Mouse (Mus musculus) embryonic stem cell, embryonic (primary cell): ENCODE measurements at regions not wholly inside any gene's neighbourhood (a gene's known extent, or its start where the extent isn't known, plus 50 kb on each side); places are given as distances from the start of the nearest gene placed in this dataset.

Experiments used
- CTCF ChIA-PET, 4 experiments: fragments of 300-600 bp in 2 of 4; fragments of 350-600 bp in 2 of 4; sonication (Branson Sonifier 250); formaldehyde crosslinking; loops; one replicate each; lab custom pipeline; 2022; ENCODE audit warnings: inconsistent platforms in 2 of 4; lab: Charles Lee
- POLR2A ChIA-PET, 4 experiments: fragments of 300-600 bp in 2 of 4; fragments of 350-600 bp in 2 of 4; sonication (Branson Sonifier 250); formaldehyde crosslinking; loops; one replicate each; lab custom pipeline; 2022; ENCODE audit warnings: antibody characterized with exemption in 4 of 4, inconsistent platforms in 1 of 4; lab: Charles Lee

DNA sequence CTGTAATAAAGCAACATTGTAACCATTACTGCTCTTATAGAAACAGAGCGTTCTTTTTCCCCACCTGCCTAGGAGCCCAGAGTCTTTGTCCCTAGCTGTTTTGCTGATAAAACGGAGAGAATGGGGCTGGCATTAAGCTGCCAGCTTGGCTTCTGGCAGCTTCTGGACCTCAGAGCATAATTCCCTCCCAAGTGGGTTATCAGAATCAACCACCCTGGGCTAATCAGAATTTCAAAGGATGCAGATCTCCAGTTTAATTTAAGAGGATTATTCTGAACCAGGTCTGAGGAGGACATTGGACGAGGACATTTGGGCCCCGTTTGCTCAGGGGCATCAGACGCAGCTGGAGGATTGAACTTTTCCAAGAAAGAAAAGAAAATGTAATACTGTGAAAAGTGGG, 129.2 kb downstream of the Cand1 start:
- ChIA-PET CTCF (interaction anchor here in 1 of 4 experiments (0.7 kb wide), 1 partner anchor 765 kb away, joined by 4 read pairs; no protein-coding TSS in a partner anchor), POLR2A (interaction anchor here in 3 of 4 experiments (0.9 to 1.4 kb wide), 5 partner anchors 10 to 131 kb away, joined by 3 to 4 read pairs (median 3); no protein-coding TSS in a partner anchor)

DNA sequence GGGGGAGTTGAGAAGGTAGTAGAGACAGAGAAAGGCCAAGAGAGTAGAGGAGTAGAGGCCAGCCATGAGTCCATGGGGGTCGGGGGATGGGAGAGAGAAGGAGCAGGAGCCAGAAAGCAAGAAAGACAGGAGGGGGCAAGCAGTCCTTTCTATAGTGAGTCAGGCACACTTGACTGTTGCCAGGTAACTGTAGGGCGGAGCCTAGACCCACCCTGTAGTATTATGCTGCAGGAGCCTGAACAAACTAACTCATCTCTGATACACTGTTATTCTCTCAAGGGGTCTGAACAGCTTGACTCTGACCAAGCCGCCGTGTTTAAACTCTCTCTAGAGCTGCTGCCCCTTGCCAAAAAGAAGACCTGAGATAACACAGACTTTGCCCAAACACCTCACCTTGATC, 130.6 kb downstream of the Cand1 start:
- ChIA-PET CTCF (no interaction called here), POLR2A (interaction anchor here in 2 of 4 experiments (1.3 to 1.4 kb wide), 2 partner anchors 8 to 23 kb away, joined by 3 to 4 read pairs; no protein-coding TSS in a partner anchor)

DNA sequence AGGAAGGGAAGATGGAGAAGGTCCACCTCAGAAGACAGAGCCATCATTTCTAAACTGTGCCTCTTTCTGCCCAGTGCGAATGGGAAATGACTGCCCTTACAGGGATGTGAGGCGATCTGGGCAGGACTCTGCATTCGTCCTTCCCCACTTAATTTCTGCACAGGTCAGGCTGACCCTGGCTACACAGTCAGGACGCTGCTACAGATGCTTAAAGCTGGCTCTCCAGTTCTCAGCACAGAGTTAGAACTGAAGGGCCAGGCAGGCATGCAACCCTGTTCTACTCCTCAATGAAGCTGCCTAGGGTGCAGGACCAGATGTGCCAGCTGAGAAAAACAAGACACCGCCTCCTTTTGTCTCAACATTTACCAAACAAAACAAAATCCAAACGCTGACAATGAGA, 132.1 kb downstream of the Cand1 start:
- ChIA-PET POLR2A (interaction anchor here in 2 of 4 experiments (0.7 to 1.4 kb wide), 4 partner anchors 9 to 27 kb away, joined by 3 to 4 read pairs (median 4); no protein-coding TSS in a partner anchor), CTCF (interaction anchor here in 3 of 4 experiments (0.7 to 0.9 kb wide), 3 partner anchors 27 to 270 kb away, joined by 3 to 4 read pairs (median 3); no protein-coding TSS in a partner anchor)

DNA sequence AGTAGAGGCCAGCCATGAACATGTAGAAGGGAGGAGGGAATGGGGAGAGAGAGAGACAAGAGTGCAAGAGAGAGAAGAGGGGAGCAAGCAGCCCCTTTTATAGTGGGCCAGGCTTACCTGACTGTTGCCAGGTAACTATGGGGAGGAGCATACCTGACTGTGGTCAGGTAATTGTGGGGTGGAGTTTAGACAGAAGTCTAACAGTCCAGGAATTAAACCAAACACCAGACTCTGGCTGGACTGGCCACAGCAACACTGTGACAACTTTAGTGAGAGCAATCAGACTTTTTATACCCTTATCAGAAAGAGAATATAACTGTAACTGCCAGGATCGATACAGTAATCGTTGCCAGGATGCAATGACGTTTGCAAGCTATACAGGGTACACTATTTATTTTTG, 133.8 kb downstream of the Cand1 start:
- ChIA-PET CTCF (no interaction called here), POLR2A (no interaction called here)

DNA sequence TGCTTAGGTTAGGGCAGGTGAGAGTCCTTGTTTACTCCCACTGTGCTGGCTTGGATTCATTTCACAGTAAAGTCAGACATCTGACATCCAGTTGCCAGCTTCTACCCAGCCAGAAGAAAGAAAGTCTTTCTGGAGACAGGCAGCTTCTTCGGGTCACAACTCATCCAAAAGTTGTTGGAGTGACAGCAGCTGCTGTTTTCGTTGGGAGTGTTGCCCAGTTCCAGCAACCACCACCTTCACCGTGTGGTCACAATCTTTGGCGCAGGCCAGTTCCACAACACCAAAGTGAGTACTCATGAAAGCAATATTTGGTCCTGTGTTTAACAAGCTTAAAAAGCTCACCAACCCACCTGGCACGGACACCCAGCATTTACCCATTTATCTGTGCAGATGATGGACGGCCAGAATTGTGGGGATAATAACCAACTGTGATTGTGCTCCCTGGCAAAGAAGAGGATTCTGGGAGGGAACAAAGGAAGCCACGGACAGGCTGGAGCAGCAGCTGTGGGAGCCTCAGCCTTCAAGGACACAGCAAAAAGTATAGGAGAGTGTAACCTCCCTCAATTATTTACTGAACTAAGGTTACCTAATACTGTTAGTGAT, 134.5 kb downstream of the Cand1 start:
- CTCF ChIA-PET = interaction anchor here in 1 of 4 experiments (0.6 kb wide), 1 partner anchor 1618 kb away, joined by 3 read pairs; no protein-coding TSS in a partner anchor
- POLR2A ChIA-PET = interaction anchor here in 1 of 4 experiments (0.6 kb wide), 1 partner anchor 11 kb away, joined by 3 read pairs; no protein-coding TSS in a partner anchor

DNA sequence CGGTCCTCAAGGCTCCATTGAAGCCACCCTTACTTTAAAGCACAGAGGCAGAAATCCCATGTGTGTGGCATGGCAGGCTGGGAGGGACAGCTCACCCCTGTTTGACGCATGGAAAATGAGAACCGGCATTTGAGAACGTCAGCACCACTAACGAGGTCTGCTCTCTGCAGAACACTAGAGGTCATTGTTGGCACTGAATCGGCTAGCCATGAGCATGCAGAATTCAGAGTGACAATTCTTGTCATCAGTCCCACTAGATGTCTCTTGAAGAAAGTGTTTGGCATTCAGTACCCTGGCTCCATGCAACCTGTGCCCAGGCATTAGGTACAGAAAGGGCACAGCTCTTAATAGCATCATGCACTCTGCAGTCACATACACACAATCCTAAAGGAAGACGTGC, 139.3 kb downstream of the Cand1 start:
- CTCF ChIA-PET = interaction anchor here in 1 of 4 experiments (1.3 kb wide), 1 partner anchor 20 kb away, joined by 4 read pairs; no protein-coding TSS in a partner anchor
- POLR2A ChIA-PET = interaction anchor here in 2 of 4 experiments (0.9 to 1.4 kb wide), 2 partner anchors 9 to 20 kb away, joined by 3 to 4 read pairs; no protein-coding TSS in a partner anchor

DNA sequence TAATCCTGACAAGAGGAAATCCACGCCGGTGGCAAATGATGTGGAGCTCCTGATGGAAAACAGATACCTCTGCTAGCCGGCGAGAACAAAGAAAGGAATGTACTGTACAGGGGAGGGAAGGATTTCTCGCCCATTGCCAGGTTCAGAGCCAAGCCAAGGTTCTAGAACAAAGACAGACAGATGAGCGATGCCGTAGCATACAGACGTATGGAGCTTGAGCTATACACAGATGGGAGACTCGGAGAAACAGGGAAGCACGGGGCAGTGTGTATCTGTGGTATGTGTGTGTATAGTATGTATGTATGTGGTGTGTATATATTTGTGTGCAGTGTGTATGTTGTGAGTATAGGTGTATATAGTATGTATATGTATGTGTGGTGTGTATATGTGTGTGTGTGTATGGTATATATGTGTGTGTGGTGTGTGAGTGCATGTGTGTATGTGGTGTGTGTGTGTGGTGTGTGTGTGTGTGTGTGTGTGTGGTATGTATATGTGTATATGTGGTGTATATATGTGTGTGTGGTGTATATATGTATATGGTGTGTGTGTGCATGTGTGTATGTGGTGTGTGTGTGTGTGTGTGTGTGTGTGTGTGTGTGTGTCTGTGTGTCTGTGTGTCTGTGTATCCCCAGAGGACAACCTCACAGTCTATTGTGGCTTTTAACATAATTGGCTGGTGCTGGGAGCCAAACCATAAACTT, 140.6 kb downstream of the Cand1 start:
- POLR2A ChIA-PET = no interaction called here
- CTCF ChIA-PET = no interaction called here

DNA sequence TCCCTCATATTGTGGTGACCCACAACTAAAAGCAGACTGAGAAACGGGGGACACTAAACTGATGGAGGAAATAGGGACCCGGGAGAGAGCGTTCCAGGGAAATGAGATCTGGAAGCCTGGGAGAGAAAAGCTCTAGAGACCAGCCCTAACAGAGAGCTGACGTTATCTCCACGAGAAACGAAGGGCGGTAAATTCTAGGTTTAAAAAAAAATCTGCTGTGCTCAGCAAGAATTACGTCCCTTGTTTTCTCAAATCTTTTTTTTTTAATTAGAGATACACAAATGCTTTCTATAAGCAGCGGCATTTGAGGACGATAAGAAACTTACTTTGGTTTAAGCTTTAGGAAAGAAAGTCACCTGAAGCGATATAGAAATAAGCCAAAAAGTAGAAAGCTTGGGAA, 145.7 kb downstream of the Cand1 start:
- CTCF ChIA-PET = no interaction called here
- POLR2A ChIA-PET = interaction anchor here in 1 of 4 experiments (1.0 to 1.3 kb wide), 2 partner anchors 13 to 1301 kb away, joined by 3 to 4 read pairs; no protein-coding TSS in a partner anchor

DNA sequence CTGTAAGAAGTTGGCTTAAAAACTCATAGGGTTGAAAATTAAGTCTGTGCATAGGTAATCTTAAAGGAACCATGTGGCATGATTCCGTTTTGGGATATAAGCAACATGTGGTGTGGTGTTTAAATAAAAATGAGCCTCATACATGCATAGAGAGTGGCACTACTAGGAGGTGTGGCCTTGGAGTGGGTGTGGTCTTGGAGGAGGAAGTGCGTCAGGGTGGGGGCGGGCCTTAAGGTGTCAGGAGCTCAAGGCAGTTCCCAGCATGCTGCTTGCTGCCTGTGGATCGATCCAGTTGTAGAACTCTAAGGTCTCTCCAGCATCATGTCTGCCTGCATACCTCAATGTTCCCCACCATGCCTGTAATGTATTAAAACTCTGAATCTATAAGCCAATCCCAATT, 152.0 kb downstream of the Cand1 start:
- CTCF ChIA-PET = no interaction called here
- POLR2A ChIA-PET = interaction anchor here in 2 of 4 experiments (0.6 to 1.1 kb wide), 3 partner anchors 59 to 1571 kb away, joined by 3 to 4 read pairs (median 3); no protein-coding TSS in a partner anchor

DNA sequence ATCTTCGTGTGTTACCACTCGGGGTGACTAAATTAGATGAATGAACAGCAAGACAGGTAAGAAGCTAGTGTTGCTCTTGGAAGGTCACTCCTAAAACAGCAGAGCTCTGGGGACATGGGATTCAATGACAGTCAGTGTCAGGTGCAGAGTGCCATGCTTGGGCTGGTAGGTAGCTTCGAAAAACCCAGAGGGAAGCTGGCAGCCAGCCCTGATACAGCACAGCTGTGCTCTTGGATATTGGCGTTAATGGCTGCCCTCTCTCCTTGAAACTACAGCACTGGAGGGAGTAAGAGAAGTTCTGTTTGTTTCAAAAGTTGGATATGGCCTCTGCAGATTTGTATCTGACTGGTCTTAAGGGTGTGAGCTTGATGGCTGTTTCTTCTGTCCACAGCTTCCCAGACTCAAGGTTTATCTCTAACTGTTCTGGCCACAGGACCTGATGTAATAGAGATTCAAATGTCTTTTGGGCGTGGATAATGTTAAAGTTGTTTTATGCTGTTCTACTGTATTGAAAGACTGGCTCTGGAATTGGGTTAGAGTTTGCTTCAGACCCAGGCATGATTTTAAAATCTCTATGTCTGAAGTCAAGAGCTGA, 152.7 kb downstream of the Cand1 start:
- POLR2A ChIA-PET = interaction anchor here in 1 of 4 experiments (1.0 to 1.1 kb wide), 2 partner anchors 60 to 157 kb away, joined by 3 read pairs; no protein-coding TSS in a partner anchor

DNA sequence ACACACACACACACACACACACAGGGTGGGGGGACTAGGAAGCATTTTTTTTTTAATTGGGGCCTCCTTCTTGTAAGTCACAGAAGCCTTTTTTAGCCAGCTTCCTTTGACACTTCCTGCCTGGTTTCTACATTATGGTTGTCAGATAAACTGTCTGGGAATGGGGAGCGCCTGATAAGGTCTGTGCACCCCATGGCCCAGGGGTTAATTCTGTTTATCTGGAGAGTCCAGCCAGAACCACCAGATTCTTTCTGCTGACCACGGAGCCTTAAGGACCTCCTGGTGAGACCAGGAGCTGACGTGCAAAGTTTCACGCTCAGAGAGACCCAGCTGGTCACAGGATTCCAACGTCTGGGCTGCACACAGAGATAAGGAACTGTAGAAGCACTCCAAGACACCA, 153.4 kb downstream of the Cand1 start:
- CTCF ChIA-PET = interaction anchor here in 1 of 4 experiments (0.7 kb wide), 1 partner anchor 1631 kb away, joined by 3 read pairs; no protein-coding TSS in a partner anchor
- POLR2A ChIA-PET = interaction anchor here in 2 of 4 experiments (0.7 to 1.3 kb wide), 2 partner anchors 44 to 216 kb away, joined by 3 read pairs; partner anchors contain the start of gene Dyrk2 (in 1 of the 2)

More for the DNA sequence above, 152.7 kb downstream of the Cand1 start:
- CTCF ChIA-PET = no interaction called here

DNA sequence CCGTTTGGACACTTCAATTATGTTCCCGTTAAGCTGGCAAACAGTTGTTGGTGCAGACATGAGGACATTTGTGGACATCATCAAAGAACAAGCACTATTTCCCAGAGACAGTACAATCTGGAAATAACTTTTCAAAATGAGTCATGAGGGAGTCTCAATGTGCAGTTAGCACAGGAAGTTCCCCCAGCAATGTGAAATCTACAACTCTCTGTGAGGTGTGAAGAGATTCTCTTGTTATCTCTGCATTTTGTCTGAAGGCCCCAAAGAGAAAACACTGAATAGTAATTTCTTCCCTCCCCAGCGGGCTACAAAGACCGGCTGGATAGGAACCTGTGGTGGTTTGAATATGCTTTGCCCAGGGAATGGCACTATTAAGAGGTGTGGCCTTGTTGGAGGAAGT, 156.4 kb downstream of the Cand1 start:
- ChIA-PET POLR2A (no interaction called here), CTCF (no interaction called here)

DNA sequence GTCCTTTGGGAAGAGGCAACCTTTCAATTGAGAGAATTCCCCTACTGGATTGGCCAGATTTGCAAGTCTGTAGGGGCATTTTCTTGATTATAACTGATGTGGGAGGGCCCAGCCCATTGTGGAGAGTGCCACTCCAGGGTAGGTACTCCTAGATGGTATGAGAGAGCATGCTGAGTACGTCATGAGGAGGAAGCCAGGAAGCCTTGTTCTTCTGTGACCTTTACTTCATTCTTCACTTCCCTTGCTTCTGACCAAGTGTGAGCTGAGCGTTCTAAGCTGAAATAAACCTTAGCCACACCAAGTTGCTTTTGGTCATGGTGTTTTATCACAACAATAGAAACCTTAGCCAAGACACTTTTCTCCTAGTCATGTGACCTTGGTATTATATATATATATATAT, 157.0 kb downstream of the Cand1 start:
- ChIA-PET POLR2A (interaction anchor here in 1 of 4 experiments (0.6 kb wide), 1 partner anchor 1652 kb away, joined by 3 read pairs; no protein-coding TSS in a partner anchor), CTCF (no interaction called here)

DNA sequence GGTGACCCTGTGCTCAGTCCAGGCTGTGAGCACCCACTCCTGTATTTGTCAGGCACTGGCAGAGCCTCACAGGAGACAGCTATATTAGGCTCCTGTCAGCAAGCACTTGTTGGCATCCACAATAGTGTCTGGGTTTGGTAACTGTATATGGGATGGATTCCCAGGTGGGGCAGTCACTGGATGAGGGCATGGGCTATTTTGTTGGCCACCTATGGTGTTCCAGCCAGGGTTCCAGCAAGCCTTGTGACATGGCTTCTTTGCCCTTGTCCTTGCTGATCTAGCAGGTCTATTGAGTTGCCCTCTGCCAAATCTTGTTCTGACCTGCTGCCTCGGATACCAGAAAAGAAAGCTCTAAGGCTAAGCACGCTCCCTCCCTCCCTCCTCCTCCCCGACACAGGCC, 158.1 kb downstream of the Cand1 start:
- POLR2A ChIA-PET = interaction anchor here in 3 of 4 experiments (0.6 to 2.2 kb wide), 5 partner anchors 15 to 161 kb away, joined by 3 to 5 read pairs (median 3); partner anchors contain the start of gene Cand1 (in 1 of the 3)
- CTCF ChIA-PET = interaction anchor here (0.6 to 2.8 kb wide), 7 partner anchors 16 to 481 kb away, joined by 3 to 11 read pairs (median 4); no protein-coding TSS in a partner anchor

DNA sequence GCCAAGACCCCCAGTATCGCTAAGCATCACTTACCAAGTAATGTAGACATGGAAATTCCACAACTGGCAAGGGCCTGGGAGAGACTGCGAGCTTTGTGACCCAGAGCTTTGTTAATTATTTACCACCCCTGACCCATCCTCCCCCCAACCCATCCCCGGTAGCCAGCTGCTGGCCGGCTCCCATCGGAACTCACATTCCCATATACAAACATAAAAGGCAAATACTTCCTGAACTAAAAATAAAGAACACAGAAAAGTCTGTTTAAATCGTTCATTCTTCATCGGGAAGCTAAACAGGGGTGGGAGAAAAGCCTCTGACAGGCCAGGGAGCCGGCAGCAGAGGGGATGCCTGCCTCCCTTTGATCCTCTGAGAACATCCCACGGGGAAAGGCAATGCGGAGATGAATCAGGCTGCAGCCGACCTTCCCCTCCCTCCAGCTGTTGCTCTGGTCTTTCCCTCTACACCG, 163.7 kb downstream of the Cand1 start:
- CTCF ChIA-PET = no interaction called here
- POLR2A ChIA-PET = interaction anchor here in 1 of 4 experiments (0.5 kb wide), 1 partner anchor 218 kb away, joined by 3 read pairs; no protein-coding TSS in a partner anchor

DNA sequence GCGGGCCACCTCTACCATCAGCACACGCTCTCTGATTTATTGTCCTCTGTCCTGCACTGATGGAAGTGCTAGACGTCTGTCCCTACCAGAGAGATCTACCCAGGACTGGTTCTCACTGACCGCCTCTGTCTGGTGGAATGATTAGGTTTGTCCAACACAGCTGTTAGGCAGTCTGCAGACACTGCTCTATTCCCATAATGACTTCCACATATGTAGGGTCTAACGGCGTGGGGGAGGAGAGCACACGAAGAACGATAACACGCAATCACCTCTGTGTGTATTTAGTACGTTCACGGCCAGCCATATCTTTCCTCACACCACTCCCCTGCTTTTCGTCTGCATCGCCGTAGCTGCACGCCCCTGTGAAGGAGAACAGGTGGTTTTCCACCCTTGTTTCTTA, 165.0 kb downstream of the Cand1 start:
- POLR2A ChIA-PET = no interaction called here
- CTCF ChIA-PET = no interaction called here

DNA sequence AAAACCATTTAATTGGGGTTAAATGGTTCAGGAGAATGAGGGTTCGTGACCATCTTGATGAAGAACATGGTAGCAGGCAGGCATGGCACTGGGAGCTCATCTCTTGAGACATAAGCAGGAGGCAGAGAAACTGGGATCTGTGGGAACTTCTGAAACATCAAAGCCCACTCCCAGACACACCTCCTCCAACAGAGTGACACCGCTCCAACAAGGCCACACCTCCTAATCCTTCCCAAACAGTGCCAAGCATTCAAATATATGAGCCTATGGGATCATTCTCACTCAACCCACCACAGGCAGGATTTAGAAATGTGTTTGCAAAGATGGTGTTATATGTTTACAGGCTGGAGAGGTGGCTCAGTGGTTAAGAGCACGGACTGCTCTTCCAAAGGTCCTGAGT, 165.9 kb downstream of the Cand1 start:
- ChIA-PET CTCF (no interaction called here), POLR2A (interaction anchor here in 1 of 4 experiments (1.0 kb wide), 1 partner anchor 9 kb away, joined by 5 read pairs; no protein-coding TSS in a partner anchor)

DNA sequence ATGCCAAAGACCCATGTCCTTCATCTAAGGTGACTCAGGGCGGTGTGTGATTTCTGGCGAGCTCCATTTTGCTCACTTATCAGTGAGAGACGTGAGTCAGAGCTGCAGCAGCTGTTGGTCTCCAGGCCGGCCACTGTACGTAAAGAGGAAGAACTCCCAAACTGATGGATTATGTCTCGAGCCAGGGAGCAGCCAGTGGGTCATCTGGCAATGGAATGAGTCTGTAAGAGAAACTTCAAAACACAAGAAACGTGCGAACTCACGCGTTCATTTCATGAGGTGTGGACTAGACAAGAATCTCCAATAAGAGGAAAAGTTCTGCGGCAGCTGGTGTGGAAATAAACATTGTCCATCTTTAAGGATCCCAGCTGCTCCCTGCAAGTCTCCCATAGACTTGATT, 170.4 kb downstream of the Cand1 start:
- CTCF ChIA-PET = no interaction called here
- POLR2A ChIA-PET = interaction anchor here in 2 of 4 experiments (0.6 to 0.8 kb wide), 2 partner anchors 11 to 115 kb away, joined by 3 read pairs; no protein-coding TSS in a partner anchor
